In the genomic region with DNA sequence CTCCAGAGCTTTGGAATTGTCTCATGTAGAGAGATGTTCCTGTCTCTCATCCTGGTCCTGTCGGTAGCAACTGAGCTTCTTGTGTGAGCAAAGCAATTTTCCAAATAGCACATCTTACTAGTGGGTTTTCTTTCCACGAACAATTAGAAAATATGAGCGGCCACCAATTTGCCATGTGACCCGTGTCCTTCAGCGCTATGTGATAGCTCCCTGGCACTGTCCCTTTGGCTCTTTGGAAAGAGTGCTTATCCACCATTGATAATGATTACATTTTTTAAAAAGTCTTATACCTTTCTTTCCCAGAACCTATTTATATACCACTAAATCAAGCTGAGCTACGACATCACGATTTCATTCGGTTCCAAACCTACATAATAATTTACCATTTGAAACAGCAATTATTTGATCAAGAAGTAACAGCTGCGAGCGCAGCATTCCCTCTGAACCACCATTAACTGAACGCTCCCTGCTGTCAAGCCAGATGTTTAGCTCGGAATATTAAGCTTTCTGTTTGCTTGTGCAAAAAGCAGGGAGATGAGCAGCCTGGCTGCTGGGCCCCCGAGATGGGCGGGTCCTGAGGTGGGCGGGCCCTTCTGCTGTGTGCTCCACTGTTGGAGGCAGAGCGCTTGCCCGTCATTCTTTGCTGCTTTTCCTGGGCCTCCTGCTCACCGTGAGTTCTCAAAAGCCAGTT, we compare ENCODE assay signal across 7 mouse cellular contexts. TPM values are rescaled to one million over a fixed set of nuclear protein-coding genes. Genes with fewer than 3 reads are reported as not detected.
DNase-seq lines count a peak whose midpoint lies in the region; ATAC-seq and TF ChIP-seq lines count a peak whose summit lies in the region.

No protein-coding gene starts in this region.

- peak overlapping the region; percentile 50 for H3K4me2 ChIP-seq in forebrain, embryonic 13.5 days
- peak overlapping the region; percentile 44 for H3K4me2 ChIP-seq in midbrain, embryonic 13.5 days (replicated peaks)
- peak overlapping the region; percentile 36 for H3K4me2 ChIP-seq in stomach, postnatal 0 days (replicated peaks; ENCODE audit: low read depth)

- H3K4me3 ChIP-seq in E14TG2a.4 (replicated peaks; ENCODE audit: low read length) = peak overlapping the region; percentile 46; the same call in 1 of the 2 replicates
- H3K4me3 ChIP-seq in forebrain, embryonic 13.5 days = peak overlapping the region; percentile 10; the same call in 1 of the 2 replicates
- peak overlapping the region; percentile 39 for H3K4me3 ChIP-seq in hindbrain, embryonic 10.5 days
- peak overlapping the region; percentile 13; the same call in 1 of the 2 replicates for H3K4me3 ChIP-seq in midbrain, embryonic 13.5 days (replicated peaks)
- H3K4me3 ChIP-seq in stomach, postnatal 0 days (ENCODE audit: low read depth, low read length) = 0 out of 2 replicates have a peak overlapping the region, but pooled peaks have one; percentile 4

- peak; percentile 94 for ATAC-seq in forebrain, embryonic 13.5 days
- peak; percentile 96 for ATAC-seq in midbrain, embryonic 13.5 days
- peak; percentile 82 for ATAC-seq in stomach, postnatal 0 days (ENCODE audit: low FRiP score, low TSS enrichment)

- H3K9me3 ChIP-seq in E14TG2a.4 (ENCODE audit: low read length) = no peaks in the 10 kb centered on the region
- H3K9me3 ChIP-seq in forebrain, embryonic 13.5 days (replicated peaks) = no peaks in the 10 kb centered on the region
- no peaks in the 10 kb centered on the region for H3K9me3 ChIP-seq in hindbrain, embryonic 10.5 days
- no peaks in the 10 kb centered on the region for H3K9me3 ChIP-seq in midbrain, embryonic 13.5 days
- H3K9me3 ChIP-seq in stomach, postnatal 0 days (ENCODE audit: control insufficient read depth, low read length) = no peaks in the 10 kb centered on the region

- peak; percentile 51 for DNase-seq in ZHBTc4 (ENCODE audit: low read depth, low spot score)
- peak; percentile 64 for DNase-seq in hindbrain, embryonic 10.5 days (ENCODE audit: low spot score)
- peak; percentile 48 for DNase-seq in left cerebral cortex, postnatal 4 days
- DNase-seq in stomach, postnatal 0 days (ENCODE audit: low spot score) = peak; percentile 69

- 0 out of 2 replicates have a peak overlapping the region, but pooled peaks have one; percentile 37 for H3K9ac ChIP-seq in forebrain, embryonic 13.5 days
- 0 out of 2 replicates have a peak overlapping the region, but pooled peaks have one; percentile 24 for H3K9ac ChIP-seq in midbrain, embryonic 13.5 days (replicated peaks)
- no peak overlapping the region for H3K9ac ChIP-seq in stomach, postnatal 0 days (ENCODE audit: low read length)

- H3K4me1 ChIP-seq in E14TG2a.4 (replicated peaks; ENCODE audit: low read depth, low read length) = peaks cover 16% of the 10 kb centered on the region
- H3K4me1 ChIP-seq in forebrain, embryonic 13.5 days = peaks cover 12% of the 10 kb centered on the region
- peaks cover 13% of the 10 kb centered on the region for H3K4me1 ChIP-seq in hindbrain, embryonic 10.5 days (replicated peaks)
- peaks cover 9% of the 10 kb centered on the region; the same call in 1 of the 2 replicates for H3K4me1 ChIP-seq in midbrain, embryonic 13.5 days (replicated peaks)
- H3K4me1 ChIP-seq in stomach, postnatal 0 days (replicated peaks; ENCODE audit: control insufficient read depth, insufficient read depth) = no peaks in the 10 kb centered on the region; the same call in 1 of the 2 replicates

- TF ChIP-seq EP300 in stomach, postnatal 0 days (optimal IDR thresholded peaks at IDR 0.05) = no peak

- H3K27me3 ChIP-seq in E14TG2a.4 (ENCODE audit: insufficient read depth, low read length) = peaks cover 4% of the 10 kb centered on the region; the same call in 1 of the 2 replicates
- no peaks in the 10 kb centered on the region; the same call in 1 of the 2 replicates for H3K27me3 ChIP-seq in forebrain, embryonic 13.5 days
- no peaks in the 10 kb centered on the region for H3K27me3 ChIP-seq in hindbrain, embryonic 10.5 days (ENCODE audit: insufficient read depth, poor library complexity, severe bottlenecking)
- 0 out of 2 replicates have a peak, but pooled peaks cover 2% of the 10 kb centered on the region for H3K27me3 ChIP-seq in midbrain, embryonic 13.5 days
- no peaks in the 10 kb centered on the region for H3K27me3 ChIP-seq in stomach, postnatal 0 days (ENCODE audit: control insufficient read depth, insufficient read depth, low read length)

- WGBS in forebrain, embryonic 13.5 days = 36% methylated on average over 18 of the region's 18 CpGs
- 50% methylated on average over 18 of the region's 18 CpGs for WGBS in hindbrain, embryonic 10.5 days
- WGBS in midbrain, embryonic 13.5 days = 41% methylated on average over 18 of the region's 18 CpGs
- 34% methylated on average over 18 of the region's 18 CpGs for WGBS in stomach, postnatal 0 days

- no peaks in the 10 kb centered on the region for H3K36me3 ChIP-seq in E14TG2a.4 (ENCODE audit: insufficient read depth, low read length)
- H3K36me3 ChIP-seq in forebrain, embryonic 13.5 days (ENCODE audit: poor library complexity, severe bottlenecking) = no peaks in the 10 kb centered on the region
- no peaks in the 10 kb centered on the region for H3K36me3 ChIP-seq in hindbrain, embryonic 10.5 days
- no peaks in the 10 kb centered on the region for H3K36me3 ChIP-seq in midbrain, embryonic 13.5 days
- H3K36me3 ChIP-seq in stomach, postnatal 0 days (ENCODE audit: control insufficient read depth, insufficient read depth, low read length) = no peaks in the 10 kb centered on the region

- intact Hi-C loops in left cerebral cortex, postnatal 4 days (cut with DNase I) = no loop called here

- peak overlapping the region; percentile 72 for H3K27ac ChIP-seq in forebrain, embryonic 13.5 days
- peak overlapping the region; percentile 73 for H3K27ac ChIP-seq in hindbrain, embryonic 10.5 days
- peak overlapping the region; percentile 46; the same call in 1 of the 2 replicates for H3K27ac ChIP-seq in midbrain, embryonic 13.5 days
- H3K27ac ChIP-seq in stomach, postnatal 0 days (replicated peaks) = no peak overlapping the region

- no peak for TF ChIP-seq CTCF in E14TG2a.4 (conservative IDR thresholded peaks at IDR 0.05; ENCODE audit: low read length)
- no peak for TF ChIP-seq CTCF in stomach, postnatal 0 days (IDR thresholded peaks at IDR 0.05; ENCODE audit: low read depth)

RNA-seq across cellular contexts. Expression of gene Scamp1, which starts 20.8 kb away (rescaled TPM):
- polyA plus RNA-seq in forebrain, embryonic 13.5 days (2015; fragmentation: Nextera tagmentation; extraction: Ambion mirVana) = 65.2 and 75.6 TPM in 2 replicates
- polyA plus RNA-seq in hindbrain, embryonic 10.5 days (2016; fragmentation: Nextera tagmentation; extraction: Ambion mirVana) = 26.6 and 33.1 TPM in 2 replicates
- total RNA-seq in left cerebral cortex, postnatal 4 days (2021) = 100 to 1,000 TPM; 128 to 129 TPM
- polyA plus RNA-seq in midbrain, embryonic 13.5 days (2015; fragmentation: Nextera tagmentation; extraction: Ambion mirVana) = 121 and 129 TPM in 2 replicates
- 33.8 and 34.7 TPM in 2 replicates for polyA plus RNA-seq in stomach, postnatal 0 days (2015; fragmentation: Nextera tagmentation; extraction: Ambion mirVana)

RNA-seq across cellular contexts. Expression of gene Ap3b1, which starts 52.3 kb away (rescaled TPM):
- 29.9 and 32.5 TPM in 2 replicates for polyA plus RNA-seq in forebrain, embryonic 13.5 days (2015; fragmentation: Nextera tagmentation; extraction: Ambion mirVana)
- 32.7 and 36.8 TPM in 2 replicates for polyA plus RNA-seq in hindbrain, embryonic 10.5 days (2016; fragmentation: Nextera tagmentation; extraction: Ambion mirVana)
- total RNA-seq in left cerebral cortex, postnatal 4 days (2021) = 10 to 100 TPM; 40.5 to 41.1 TPM
- 28.1 and 29.8 TPM in 2 replicates for polyA plus RNA-seq in midbrain, embryonic 13.5 days (2015; fragmentation: Nextera tagmentation; extraction: Ambion mirVana)
- polyA plus RNA-seq in stomach, postnatal 0 days (2015; fragmentation: Nextera tagmentation; extraction: Ambion mirVana) = 29.5 and 30.3 TPM in 2 replicates
